Mouse (Mus musculus): Measurements from ENCODE around the gene Gpr108.

GRCm38 (mm10) chr17:57232200-57232599 is 16.0 kb downstream of the Gpr108 start:
- TF ChIP-seq POLR2A (IDR thresholded peaks at IDR 0.05; ENCODE audit: low read depth, low read length) (peak; percentile 43; the same call in 1 of the 2 replicates), CTCF (IDR thresholded peaks at IDR 0.05; ENCODE audit: borderline replicate concordance, insufficient read depth, low read length) (no peak)

Measured in embryonic fibroblast, embryonic 13.5 days (primary cell).